Mouse (Mus musculus) embryo, embryonic 11 days (tissue): ENCODE results near the gene Tmeff1.
"Not testable (repeated sequence)": the region's sequence is repeated elsewhere in the genome, so short reads cannot be mapped to it uniquely, and the experiment has no call there.

Source experiments
- DNase-seq: peaks from one replicate; pipeline ENCODE4 v3.0.0-alpha.2; 2015

Gene Tmeff1

DNA sequence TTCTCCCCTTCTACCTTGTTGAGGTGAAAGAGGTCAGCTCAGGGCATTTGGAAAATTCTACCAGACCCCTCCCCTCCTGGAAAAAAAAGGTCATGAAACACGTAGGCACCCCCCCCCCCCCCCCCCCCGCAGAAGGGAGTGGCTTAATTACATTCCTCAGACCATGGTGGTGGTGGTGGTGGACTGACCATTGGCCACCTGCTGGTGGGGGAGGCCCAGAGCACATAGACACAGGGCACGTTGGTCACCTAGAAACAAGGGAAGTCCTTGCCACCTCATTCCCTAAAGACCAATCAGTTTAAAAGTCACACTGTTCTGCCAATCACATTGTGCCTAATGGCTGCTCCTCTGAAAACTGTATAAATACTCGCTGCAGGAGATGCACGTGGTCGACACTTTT, 94.8 kb downstream of the Tmeff1 start:
- DNase-seq, result not testable (repeated sequence)

DNA sequence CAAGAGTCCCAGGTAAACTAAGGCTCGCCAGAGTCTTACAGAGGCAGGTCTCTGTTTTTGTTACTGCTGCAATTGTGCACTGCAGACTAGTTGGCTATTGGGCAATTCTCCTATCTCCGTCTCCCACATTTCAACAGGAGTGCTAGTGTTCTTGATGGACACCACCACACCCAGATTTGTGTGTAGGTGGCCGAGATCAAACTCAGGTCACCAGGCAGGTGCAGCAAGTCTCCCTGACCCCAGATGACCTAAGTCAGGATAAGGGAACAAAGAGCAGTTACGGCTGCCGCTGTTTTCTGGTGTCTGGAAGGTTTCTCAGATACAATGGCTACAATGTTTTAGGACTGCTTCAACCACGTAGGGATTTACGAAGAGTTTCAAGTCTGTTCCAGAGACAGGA, 95.2 kb downstream of the Tmeff1 start:
- DNase-seq, result no peak

GRCm38 (mm10) chr4:48680648-48681343, 95.8 kb downstream of the Tmeff1 start:
- peak; percentile 84 for DNase-seq

DNA sequence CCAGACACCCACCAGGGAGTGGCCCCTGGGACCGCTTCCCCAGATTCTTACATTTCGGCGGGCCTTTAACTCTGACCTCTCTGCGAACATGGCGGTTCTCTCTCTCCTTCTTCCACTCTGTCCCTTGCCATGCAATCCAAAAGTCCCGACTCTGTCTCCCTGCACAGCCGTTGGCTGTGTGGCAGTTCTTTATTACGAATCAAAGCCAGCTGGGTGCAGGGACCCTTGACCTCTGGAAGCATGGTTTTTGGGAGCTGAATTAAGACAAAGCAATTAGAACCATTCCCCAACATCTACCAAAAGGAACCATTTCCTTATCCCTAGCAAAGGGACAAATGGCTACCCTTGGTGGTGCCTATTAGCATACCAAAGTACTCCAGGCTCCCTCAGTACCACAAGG, 98.2 kb downstream of the Tmeff1 start:
- no peak for DNase-seq

DNA sequence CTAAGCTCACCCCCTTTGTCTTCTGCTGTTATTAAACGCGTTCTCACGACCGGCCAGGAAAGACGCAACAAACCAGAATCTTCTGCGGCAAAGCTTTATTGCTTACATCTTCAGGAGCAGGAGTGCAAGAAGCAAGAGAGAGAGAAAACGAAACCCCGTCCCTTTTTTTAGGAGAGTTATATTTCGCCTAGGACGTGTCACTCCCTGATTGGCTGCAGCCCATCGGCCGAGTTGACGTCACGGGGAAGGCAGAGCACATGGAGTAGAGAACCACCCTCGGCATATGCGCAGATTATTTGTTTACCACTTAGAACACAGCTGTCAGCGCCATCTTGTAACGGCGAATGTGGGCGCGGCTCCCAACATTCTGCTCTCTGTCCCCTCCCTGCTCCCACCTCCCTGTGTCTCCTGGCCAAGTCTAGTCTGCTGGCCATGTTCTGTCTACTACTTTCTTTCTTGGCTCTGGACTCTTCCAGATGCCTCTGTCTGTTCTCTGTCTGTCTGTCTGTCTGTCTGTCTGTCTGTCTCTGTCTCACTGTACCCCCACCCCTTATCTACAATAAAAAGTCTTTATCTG, 98.7 kb downstream of the Tmeff1 start:
- not testable (repeated sequence) for DNase-seq

GRCm38 (mm10) chr4:48684593-48685187, 99.7 kb downstream of the Tmeff1 start:
- no peak for DNase-seq

DNA sequence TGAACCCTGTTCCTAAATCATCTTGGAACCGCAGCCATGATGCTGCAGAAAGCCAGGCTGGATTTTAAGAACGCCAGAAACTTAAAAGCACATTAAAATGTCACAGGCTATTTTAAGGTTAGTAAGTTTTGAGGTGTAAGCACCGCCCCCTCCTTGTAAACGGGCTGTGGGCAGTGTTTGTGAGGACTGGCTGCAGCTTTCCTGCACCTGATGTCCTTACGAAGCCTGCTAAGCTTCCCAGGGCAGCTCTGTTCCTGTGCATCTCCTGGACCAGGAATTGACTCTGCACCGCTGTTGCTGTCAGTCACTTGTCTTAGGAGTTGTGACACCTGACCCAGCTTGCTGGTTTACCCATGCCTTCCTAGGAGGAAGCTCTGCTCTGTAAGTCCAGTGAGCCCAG, 103.2 kb downstream of the Tmeff1 start:
- DNase-seq, result no peak

DNA sequence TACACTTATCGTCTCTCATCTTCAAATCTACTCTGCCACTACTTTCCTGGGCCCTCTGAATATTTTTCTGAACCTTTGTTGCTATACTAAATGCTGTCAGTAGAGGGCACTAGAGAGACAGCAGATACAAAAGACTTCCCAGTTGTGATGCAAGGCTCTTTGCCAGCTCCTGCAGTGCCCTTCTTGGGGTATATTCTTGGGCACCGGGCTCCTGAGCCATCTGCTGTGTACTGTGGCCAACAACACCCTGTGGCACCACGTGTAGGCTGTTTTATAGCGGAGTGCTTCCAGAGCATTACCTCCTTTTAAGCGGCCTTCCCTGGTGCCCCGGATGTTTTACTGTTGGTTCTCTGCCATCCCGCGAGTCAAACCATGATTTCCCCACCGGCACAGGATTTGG, 105.7 kb downstream of the Tmeff1 start:
- DNase-seq, result peak; percentile 54

DNA sequence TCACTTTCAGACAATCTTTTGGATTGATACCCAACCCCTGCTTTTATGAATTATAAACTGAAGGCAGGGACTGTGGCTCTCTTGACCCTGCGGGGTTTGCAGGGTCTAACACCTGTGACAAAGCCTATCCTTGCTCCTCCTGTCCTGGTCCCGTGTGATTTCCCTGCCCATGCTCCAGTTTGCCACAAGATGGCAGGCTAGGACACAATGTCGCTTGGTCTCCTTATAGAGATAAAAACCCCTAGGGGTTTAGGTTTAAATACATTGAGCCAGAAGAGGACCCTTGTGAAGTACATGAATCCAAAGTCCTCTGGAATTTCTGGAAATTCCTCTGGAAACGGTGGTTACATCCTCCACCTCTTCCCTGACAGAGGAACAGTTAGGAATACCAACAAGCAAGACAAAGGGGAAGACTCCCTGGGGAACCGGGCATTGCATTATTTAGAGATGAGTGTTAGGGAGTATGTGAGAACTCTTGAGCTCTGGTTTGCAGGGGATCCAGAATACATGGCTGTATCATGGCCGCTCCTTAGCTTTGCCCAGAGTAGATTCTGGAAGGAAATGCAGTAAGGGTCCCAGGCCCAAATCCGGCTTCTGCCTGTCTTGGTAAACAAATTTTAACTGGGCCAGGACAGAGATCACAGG, 106.9 kb downstream of the Tmeff1 start:
- peak; percentile 76 for DNase-seq

DNA sequence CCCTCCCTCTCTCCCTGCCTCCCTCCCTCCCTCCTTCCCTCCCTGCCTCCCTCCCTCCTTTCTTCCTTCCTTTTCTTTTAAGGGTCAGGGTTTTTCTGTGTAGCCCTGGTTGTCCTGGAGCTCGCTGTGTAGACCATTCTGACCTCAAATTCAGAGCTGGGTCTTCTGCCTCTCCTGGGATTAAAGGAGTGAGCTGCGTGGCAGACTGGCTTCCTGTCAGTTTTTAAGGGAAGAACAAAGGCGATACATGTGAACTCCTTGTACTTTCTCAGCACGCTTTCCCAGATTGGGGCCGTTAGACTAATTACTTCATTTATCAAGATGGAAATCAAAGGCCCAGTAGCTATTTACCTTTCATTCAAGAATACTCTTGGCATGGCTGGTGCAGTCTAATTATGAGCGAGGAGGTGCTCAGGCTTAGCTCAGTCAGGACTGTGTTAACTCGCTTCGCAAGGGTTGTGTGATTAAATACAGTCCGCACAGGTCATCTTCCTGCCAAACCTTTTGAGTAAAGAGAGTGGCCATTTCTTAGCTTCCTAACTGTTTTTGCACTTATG, 107.8 kb downstream of the Tmeff1 start:
- no peak for DNase-seq

GRCm38 (mm10) chr4:48696706-48697105, 111.7 kb downstream of the Tmeff1 start:
- DNase-seq, result no peak

- DNase-seq, result no peak
Observed at GRCm38 (mm10) chr4:48697302-48697701, 112.3 kb downstream of the Tmeff1 start.
